Mouse (Mus musculus) C2C12 (cell line): ENCODE measurements around the gene Ccr9. TPM values are rescaled to one million over a fixed set of nuclear protein-coding genes. Genes with fewer than 3 reads are reported as not detected.

Experiments used
- H3K27me3 ChIP-seq: one replicate; pipeline ENCODE4 v1.6.1; 2011; ENCODE audit not compliant: control insufficient read depth, insufficient read depth, insufficient read length
- H3K36me3 ChIP-seq: one replicate; pipeline ENCODE4 v1.6.1; 2011; ENCODE audit not compliant: control insufficient read depth, insufficient read depth
- H3K4me3 ChIP-seq: one replicate; pipeline ENCODE4 v1.5.1; 2011; ENCODE audit warnings: mild to moderate bottlenecking, control low read depth; ENCODE audit not compliant: poor library complexity, insufficient read depth, severe bottlenecking
- H3K79me2 ChIP-seq: one replicate; pipeline ENCODE4 v1.6.1; 2011; ENCODE audit not compliant: control insufficient read depth, insufficient read depth
- H3K79me3 ChIP-seq: one replicate; pipeline ENCODE4 v1.6.1; 2011; ENCODE audit warnings: low read depth, control low read depth
- H3ac ChIP-seq: one replicate; pipeline ENCODE3; 2011; ENCODE audit warnings: low read depth; ENCODE audit not compliant: control insufficient read depth, insufficient read length
- CEBPB ChIP-seq: IDR thresholded peaks from one replicate; pipeline ENCODE4 v1.6.1; 2011; ENCODE audit warnings: low read depth, mild to moderate bottlenecking, control low read depth, moderate library complexity
- CTCF ChIP-seq: IDR thresholded peaks from one replicate; pipeline ENCODE4 v1.5.1; 2011; ENCODE audit not compliant: control insufficient read depth, insufficient read depth, insufficient read length
- FOSL1 ChIP-seq: IDR thresholded peaks from one replicate; pipeline ENCODE4 v1.8.0; 2011; ENCODE audit warnings: mild to moderate bottlenecking, low read length; ENCODE audit not compliant: poor library complexity, insufficient read depth, severe bottlenecking
- MAX ChIP-seq: IDR thresholded peaks from one replicate; pipeline ENCODE4 v1.6.1; 2011; ENCODE audit warnings: mild to moderate bottlenecking, control low read depth
- MYOD1 ChIP-seq: IDR thresholded peaks from one replicate; pipeline ENCODE4 v1.6.1; 2011; ENCODE audit warnings: low read depth; ENCODE audit not compliant: control insufficient read depth, insufficient read length
- MYOG ChIP-seq: IDR thresholded peaks from one replicate; pipeline ENCODE4 v1.6.1; 2011; ENCODE audit not compliant: control insufficient read depth, insufficient read length; ENCODE audit errors: extremely low read depth
- USF1 ChIP-seq: IDR thresholded peaks from one replicate; pipeline ENCODE4 v1.6.1; 2011; ENCODE audit warnings: low read depth, mild to moderate bottlenecking, control low read depth, moderate library complexity
- polyA plus RNA-seq: library from polyadenylated mRNA; unstranded; fragments of >200 nt; fragmentation: generic; extraction: Trizol; gene quantifications from one replicate; pipeline ENCODE4 v1.2.1, GENCODE M21; 2012; ENCODE audit warnings: missing spikeins

The Ccr9 gene
- polyA plus RNA-seq, 1 experiment = 0.01 TPM

GRCm38 (mm10) chr9:123826631-123827030 is 148.4 kb downstream of the Ccr9 start:
- Histone ChIP-seq H3K36me3 (peaks cover 49% of the 10 kb centered on the region), H3K79me3 (no peaks in the 10 kb centered on the region)

GRCm38 (mm10) chr9:123828916-123829315 is 150.7 kb downstream of the Ccr9 start:
- Histone ChIP-seq H3K27me3 (no peaks in the 10 kb centered on the region), H3K36me3 (peaks cover 47% of the 10 kb centered on the region), H3K79me3 (no peaks in the 10 kb centered on the region), H3K4me3 (no peak overlapping the region), H3ac (no peak overlapping the region), H3K79me2 (no peaks in the 10 kb centered on the region)
- no peak for TF ChIP-seq USF1
- no peak for TF ChIP-seq CTCF
- no peak for TF ChIP-seq CEBPB
- TF ChIP-seq MAX = no peak
- no peak for TF ChIP-seq MYOD1
- no peak for TF ChIP-seq FOSL1
- no peak for TF ChIP-seq MYOG

More at GRCm38 (mm10) chr9:123826631-123827030, 148.4 kb downstream of the Ccr9 start:
- TF ChIP-seq MAX (no peak), MYOD1 (no peak), MYOG (no peak), USF1 (no peak), CTCF (no peak), CEBPB (no peak), FOSL1 (no peak)
- no peak overlapping the region for H3K4me3 ChIP-seq
- H3K79me2 ChIP-seq = no peaks in the 10 kb centered on the region
- H3K27me3 ChIP-seq = no peaks in the 10 kb centered on the region
- no peak overlapping the region for H3ac ChIP-seq

Other genes starting within 250 kb of the Ccr9 start
- 20.0 TPM for gene Limd1, start 199.7 kb upstream of the Ccr9 start, polyA plus RNA-seq
- 9.1 TPM for gene Sacm1l, start 148.7 kb upstream of the Ccr9 start, polyA plus RNA-seq
- gene Slc6a20b, start 45.9 kb upstream of the Ccr9 start, polyA plus RNA-seq = 0.02 TPM
- not detected for gene Slc6a20a, start 446 bp downstream of the Ccr9 start, polyA plus RNA-seq
- 3.3 TPM for gene Lztfl1, start 39.3 kb downstream of the Ccr9 start, polyA plus RNA-seq
- gene Cxcr6, start 128.0 kb downstream of the Ccr9 start, polyA plus RNA-seq = 5.7 TPM
- 4.1 TPM for gene Fyco1, start 173.5 kb downstream of the Ccr9 start, polyA plus RNA-seq
- gene Xcr1, start 183.6 kb downstream of the Ccr9 start, polyA plus RNA-seq = 0.62 TPM